Mouse (Mus musculus) cerebellum, adult 2 months (tissue): ENCODE data around the gene Sox5.

ENCODE experiments used
- CTCF ChIP-seq: fragments of 200-500 bp; IDR thresholded peaks from 2 replicates; pipeline ENCODE4 v1.5.1; 2011; ENCODE audit warnings: low read depth, mild to moderate bottlenecking, control low read depth, low read length, moderate library complexity, borderline replicate concordance; ENCODE audit not compliant: insufficient read depth
- POLR2A ChIP-seq: fragments of 200-500 bp; IDR thresholded peaks from 2 replicates; pipeline ENCODE4 v1.6.1; 2011; ENCODE audit warnings: low read length, control low read depth, borderline replicate concordance; ENCODE audit not compliant: insufficient read depth

DNA sequence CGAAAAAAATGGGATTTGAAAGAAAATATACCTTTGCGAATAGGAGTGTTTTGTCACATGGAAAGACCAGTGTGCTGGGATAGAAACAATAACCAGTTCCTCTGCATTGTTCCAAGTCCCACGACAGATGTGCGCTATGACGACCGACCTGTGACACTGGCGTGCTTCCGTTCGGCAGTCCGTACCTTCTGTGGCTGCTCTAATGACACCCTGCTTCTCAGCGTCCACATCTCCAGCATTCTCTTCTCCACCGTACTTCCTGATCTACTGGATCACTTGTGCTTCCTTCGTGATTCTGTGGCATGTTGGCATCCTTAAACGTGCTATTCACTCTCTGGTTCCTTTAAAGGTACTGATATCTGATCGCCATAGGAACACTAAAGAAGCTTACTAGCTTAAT, 401.6 kb downstream of the Sox5 start:
- TF ChIP-seq CTCF (no peak), POLR2A (no peak)
